Mouse (Mus musculus) heart, embryonic 13.5 days (tissue): ENCODE results near the gene Slit2. TPM values are rescaled to one million over a fixed set of nuclear protein-coding genes. Genes with fewer than 3 reads are reported as not detected.

ENCODE experiments used
- ATAC-seq: fragments of 200-750 bp; cut with Nextera tagmentation; 2 replicates; pipeline ENCODE4 v1.8.0; 2017; ENCODE audit warnings: moderate TSS enrichment; ENCODE audit not compliant: insufficient number of reproducible peaks, low FRiP score, low TSS enrichment; ENCODE audit errors: extremely low read depth
- H3K27ac ChIP-seq: fragments of 300-500 bp; sonication (generic); replicated peaks from 2 replicates; pipeline ENCODE4 v1.5.1; 2015; ENCODE audit warnings: moderate library complexity, mild to moderate bottlenecking, inconsistent platforms
- H3K27me3 ChIP-seq: fragments of 300-500 bp; sonication (generic); replicated peaks from 2 replicates; pipeline ENCODE4 v1.6.1; 2015; ENCODE audit warnings: mild to moderate bottlenecking, inconsistent platforms
- H3K36me3 ChIP-seq: fragments of 300-500 bp; sonication (generic); 2 replicates; pipeline ENCODE4 v1.6.1; 2015; ENCODE audit warnings: mild to moderate bottlenecking, inconsistent platforms
- H3K4me1 ChIP-seq: fragments of 300-500 bp; sonication (generic); 2 replicates; pipeline ENCODE4 v1.6.1; 2015; ENCODE audit warnings: inconsistent platforms
- H3K4me2 ChIP-seq: fragments of 300-500 bp; sonication (generic); 2 replicates; pipeline ENCODE4 v1.6.1; 2015; ENCODE audit warnings: inconsistent platforms, mild to moderate bottlenecking, moderate library complexity
- H3K4me3 ChIP-seq: fragments of 300-500 bp; sonication (generic); 2 replicates; pipeline ENCODE4 v1.5.1; 2015; ENCODE audit warnings: moderate library complexity, mild to moderate bottlenecking, inconsistent platforms
- H3K9ac ChIP-seq: fragments of 300-500 bp; sonication (generic); 2 replicates; pipeline ENCODE4 v1.6.1; 2015; ENCODE audit warnings: inconsistent platforms, mild to moderate bottlenecking, moderate library complexity
- H3K9me3 ChIP-seq: fragments of 300-500 bp; sonication (generic); 2 replicates; pipeline ENCODE4 v1.6.1; 2016; ENCODE audit warnings: inconsistent platforms
- WGBS: fragments of 180-500 bp; shearing (Covaris S2); methylation state at CpG from one replicate; pipeline ENCODE4 v1.1.7; 2015; ENCODE audit warnings: mixed read lengths; 5-methylcytosine and 5-hydroxymethylcytosine counted together
- microRNA-seq: library from miRNA; unstranded; fragments of <30 nt; microRNA quantifications from one replicate; pipeline ENCODE4, GENCODE M21; 2016
- polyA plus RNA-seq: library from polyadenylated mRNA; unstranded; fragments of >200 nt; fragmentation: Nextera tagmentation; extraction: Ambion mirVana; gene quantifications from 2 replicates; pipeline ENCODE4 v1.2.1, GENCODE M21; 2015

Gene Slit2
- polyA plus RNA-seq, 1 experiment from 2014 or later, result 31.6 TPM

DNA sequence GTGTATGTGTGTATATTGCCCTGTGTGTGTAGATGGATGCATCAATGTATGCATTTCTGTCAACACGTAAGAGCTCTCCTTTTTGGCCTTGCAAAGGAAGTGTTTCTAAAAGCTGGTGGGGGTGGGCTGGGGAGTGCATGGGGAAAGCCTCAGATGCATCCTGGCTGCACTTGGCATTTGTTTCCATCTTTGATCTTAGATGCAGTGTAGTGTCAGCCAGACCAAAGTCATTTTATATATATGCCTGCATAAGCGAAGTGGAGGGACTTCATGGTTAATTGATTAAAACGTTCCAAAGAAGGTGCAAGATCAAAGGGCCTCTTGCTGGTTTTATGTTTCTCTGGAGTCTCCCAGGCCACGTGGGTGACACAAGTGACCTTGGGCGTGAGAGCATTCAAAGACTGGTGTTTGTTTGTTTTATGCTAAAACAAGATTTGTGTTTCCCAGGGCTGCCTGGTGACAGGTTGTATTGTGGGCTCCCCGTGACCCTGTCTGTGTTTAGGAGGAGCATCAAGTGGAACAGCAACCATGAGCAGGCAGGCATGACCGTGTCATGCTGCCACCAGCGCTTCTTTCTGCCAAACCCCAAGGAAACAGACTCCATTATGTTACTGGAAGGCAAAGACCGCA lies 351.1 kb downstream of the Slit2 start:
- no peaks in the 10 kb centered on the region for H3K27me3 ChIP-seq
- H3K9ac ChIP-seq, result no peak overlapping the region
- no peak overlapping the region for H3K27ac ChIP-seq
- ATAC-seq, result no peak
- no peaks in the 10 kb centered on the region for H3K9me3 ChIP-seq
- no peak overlapping the region for H3K4me3 ChIP-seq
- no peak overlapping the region for H3K4me2 ChIP-seq
- no peaks in the 10 kb centered on the region for H3K36me3 ChIP-seq
- no peaks in the 10 kb centered on the region for H3K4me1 ChIP-seq
- WGBS, result 64% methylated on average over 9 of the region's 9 CpGs

DNA sequence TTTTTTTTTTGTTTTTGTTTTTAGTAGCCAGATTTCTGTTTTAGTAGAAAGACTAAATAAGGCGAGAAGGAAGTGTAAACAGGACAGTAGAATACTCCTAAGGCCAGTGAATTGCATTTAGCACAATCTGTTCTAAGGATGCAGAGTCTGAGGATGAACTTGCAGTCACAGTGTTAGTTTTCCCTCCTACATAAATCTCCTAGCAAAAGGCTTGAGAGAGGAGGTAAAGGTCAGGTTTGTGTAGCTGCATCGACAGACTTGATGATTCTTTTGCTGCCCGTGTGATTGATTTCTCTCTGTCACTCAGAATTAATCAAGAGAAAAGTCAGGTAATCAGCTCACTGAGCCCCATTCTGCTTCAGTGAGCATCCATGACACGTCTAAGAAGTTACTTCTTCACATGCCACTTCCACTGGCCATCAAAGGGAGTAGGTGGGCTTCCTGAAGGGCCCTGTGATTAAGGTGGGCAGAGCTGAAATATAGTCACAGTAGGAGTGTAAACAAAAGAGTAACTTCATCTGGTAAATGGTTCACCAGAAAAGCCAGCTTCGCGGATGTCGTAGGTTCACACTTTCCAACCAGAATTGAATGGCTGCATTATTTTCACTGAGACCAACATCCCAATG lies 358.0 kb downstream of the Slit2 start:
- Histone ChIP-seq H3K9ac (no peak overlapping the region), H3K4me2 (no peak overlapping the region), H3K27me3 (no peaks in the 10 kb centered on the region), H3K9me3 (no peaks in the 10 kb centered on the region), H3K36me3 (no peaks in the 10 kb centered on the region), H3K4me1 (no peaks in the 10 kb centered on the region), H3K27ac (no peak overlapping the region), H3K4me3 (no peak overlapping the region)
- WGBS, result 64% methylated on average over 7 of the region's 7 CpGs
- no peak for ATAC-seq

DNA sequence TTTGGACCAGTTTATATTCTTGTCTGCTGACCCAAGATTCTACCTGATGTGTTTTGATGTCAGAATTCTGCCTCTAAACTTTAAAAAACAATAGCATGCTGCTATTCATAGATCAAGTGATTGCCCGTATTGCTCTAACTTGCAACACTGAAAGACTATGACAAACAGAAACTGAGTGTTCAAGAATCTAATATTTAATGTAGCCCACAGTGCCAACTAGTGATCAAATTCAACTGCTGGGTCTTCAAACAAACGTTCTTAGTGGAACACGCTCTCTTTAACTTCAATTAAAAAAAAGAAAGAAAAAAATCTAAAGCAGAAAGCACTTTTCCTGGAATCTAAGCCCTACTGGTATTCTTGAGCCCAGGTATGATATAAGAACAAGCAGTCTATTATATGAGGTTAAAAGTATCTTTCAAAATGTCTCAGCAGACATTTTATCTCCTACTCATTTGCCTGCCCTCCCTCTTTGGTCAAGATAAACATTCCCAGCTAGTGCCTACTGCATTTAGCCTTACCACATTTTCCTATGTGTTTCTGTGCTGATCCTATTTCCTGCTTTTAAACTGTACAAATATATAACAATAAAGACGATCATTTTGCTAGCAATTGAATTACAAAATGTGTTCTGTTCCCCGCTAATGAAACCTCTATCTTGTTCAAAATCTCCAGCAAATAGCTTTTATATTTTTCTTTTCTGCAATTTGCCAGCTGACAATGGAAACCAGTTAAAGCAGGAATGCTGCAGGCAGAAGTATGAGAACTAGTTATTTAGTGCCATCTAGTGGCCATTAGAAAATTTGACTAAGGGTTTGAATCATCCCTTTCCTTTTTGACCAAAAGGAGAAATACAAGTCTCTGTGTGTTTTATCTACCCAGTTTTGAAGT lies 362.4 kb downstream of the Slit2 start:
- Histone ChIP-seq H3K9ac (no peak overlapping the region), H3K27me3 (no peaks in the 10 kb centered on the region), H3K27ac (no peak overlapping the region), H3K4me1 (no peaks in the 10 kb centered on the region), H3K9me3 (no peaks in the 10 kb centered on the region), H3K36me3 (no peaks in the 10 kb centered on the region), H3K4me3 (no peak overlapping the region), H3K4me2 (peak overlapping the region; percentile 28; the same call in 1 of the 2 replicates)
- no peak for ATAC-seq
- WGBS, result 33% methylated on average over 5 of the region's 5 CpGs

DNA sequence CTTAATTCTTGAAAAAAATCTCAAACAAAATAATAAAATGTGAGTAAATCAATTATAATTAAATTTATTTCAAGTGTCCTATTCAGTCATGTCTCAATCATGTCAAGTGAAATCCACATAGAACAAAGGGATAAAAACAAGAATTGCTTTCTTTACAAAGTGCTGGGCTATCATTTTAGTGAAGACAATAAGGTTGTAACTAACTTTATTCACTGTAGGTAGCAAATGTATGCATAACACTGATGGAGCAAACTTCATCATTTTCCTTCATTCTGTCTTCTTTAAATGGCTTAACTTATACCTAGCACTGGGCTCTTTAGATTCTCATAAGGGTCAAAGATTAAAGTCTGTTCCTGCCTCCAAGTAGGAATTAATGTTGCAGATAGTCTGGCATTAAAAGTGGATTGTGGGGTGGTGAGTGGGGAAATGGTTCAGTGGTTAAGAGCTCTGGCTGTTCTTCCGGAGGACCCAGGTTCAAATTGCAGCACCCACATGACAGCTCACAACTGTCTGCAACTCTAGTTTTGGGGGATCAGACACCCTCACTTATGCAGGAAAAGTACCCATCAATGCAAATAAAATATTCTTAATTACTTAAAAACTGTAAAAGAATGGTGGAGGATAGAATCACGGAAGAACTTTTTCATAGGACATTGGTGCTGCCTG lies 363.2 kb downstream of the Slit2 start:
- ATAC-seq, result no peak
- H3K27me3 ChIP-seq, result no peaks in the 10 kb centered on the region
- H3K36me3 ChIP-seq, result no peaks in the 10 kb centered on the region
- WGBS, result 77% methylated on average over 2 of the region's 2 CpGs
- no peak overlapping the region for H3K4me3 ChIP-seq
- no peaks in the 10 kb centered on the region for H3K9me3 ChIP-seq
- H3K9ac ChIP-seq, result no peak overlapping the region
- no peak overlapping the region for H3K4me2 ChIP-seq
- no peaks in the 10 kb centered on the region for H3K4me1 ChIP-seq
- no peak overlapping the region for H3K27ac ChIP-seq

DNA sequence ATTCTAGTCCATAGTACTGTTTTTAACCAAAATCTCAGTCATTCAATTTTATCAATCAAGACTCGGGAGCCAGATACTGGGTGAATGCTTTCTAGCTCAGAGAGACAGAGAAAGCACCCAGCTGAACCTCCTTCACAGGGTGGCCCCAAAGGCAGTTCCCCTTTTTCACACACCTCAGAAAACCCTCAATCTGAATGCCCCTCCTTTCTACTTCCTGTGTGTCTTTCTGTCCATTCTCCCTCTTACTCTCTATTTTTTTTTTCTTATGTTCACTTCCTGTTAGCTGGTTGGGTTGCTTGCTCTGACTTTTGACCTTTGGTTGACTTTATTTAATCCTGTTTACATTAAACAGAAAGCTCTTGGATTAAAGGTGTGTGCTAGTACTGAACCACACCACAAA lies 366.4 kb downstream of the Slit2 start:
- Histone ChIP-seq H3K4me3 (no peak overlapping the region), H3K27me3 (no peaks in the 10 kb centered on the region), H3K4me1 (no peaks in the 10 kb centered on the region), H3K27ac (no peak overlapping the region), H3K9ac (no peak overlapping the region), H3K4me2 (no peak overlapping the region), H3K36me3 (no peaks in the 10 kb centered on the region), H3K9me3 (no peaks in the 10 kb centered on the region)
- WGBS, result 56% methylated on average over 1 of the region's 1 CpGs
- ATAC-seq, result no peak

Small RNA genes within 50 kb of the gene (microRNA-seq; reads per million reads assigned to microRNA genes)
- gene Mir218-1, result 15.1 reads per million, percentile 31 among the genes with 10 or more reads in this experiment
